Mouse (Mus musculus) cortical plate, adult 2 months (tissue): ENCODE data around the gene Cat.

ENCODE experiments used
- CTCF ChIP-seq: fragments of 200-500 bp; IDR thresholded peaks from 2 replicates; pipeline ENCODE4 v1.5.1; 2011; ENCODE audit warnings: mild to moderate bottlenecking, control low read depth, low read length; ENCODE audit not compliant: insufficient read depth; ENCODE audit errors: extremely low read depth
- POLR2A ChIP-seq: fragments of 200-500 bp; IDR thresholded peaks from 2 replicates; pipeline ENCODE4 v1.6.1; 2011; ENCODE audit warnings: mild to moderate bottlenecking, low read length, control low read depth; ENCODE audit not compliant: insufficient read depth; ENCODE audit errors: extremely low read depth

DNA sequence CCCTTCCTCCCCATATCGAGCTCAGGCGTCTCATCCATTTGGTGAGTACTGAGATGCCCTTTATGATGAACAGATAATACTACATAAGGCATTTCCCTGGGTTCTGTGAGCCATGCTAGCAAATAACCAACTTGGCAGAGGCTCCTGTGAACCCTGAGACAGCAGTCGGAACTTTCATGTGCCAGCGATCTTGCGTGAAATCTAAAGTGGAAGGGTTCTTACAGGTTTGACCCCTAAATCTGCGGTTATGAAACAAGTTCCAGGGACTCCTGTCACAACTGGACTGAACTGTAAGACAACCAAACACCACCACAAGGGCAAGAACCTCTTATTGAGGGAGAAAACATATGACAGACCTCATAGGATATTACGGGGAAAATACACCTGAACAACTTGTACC is 29.2 kb downstream of the Cat start:
- TF ChIP-seq POLR2A (no peak), CTCF (no peak)
